Mouse (Mus musculus) liver, embryonic 14.5 days (tissue): ENCODE measurements around the gene Rpl36a. TPM values are rescaled to one million over a fixed set of nuclear protein-coding genes. Genes with fewer than 3 reads are reported as not detected.
"Not testable (repeated sequence)": the region's sequence is repeated elsewhere in the genome, so short reads cannot be mapped to it uniquely, and the experiment has no call there.

Experiments used
- ATAC-seq: fragments of 200-750 bp; cut with Nextera tagmentation; 2 replicates; pipeline ENCODE4 v1.8.0; 2017; ENCODE audit warnings: moderate number of reproducible peaks, mild to moderate bottlenecking, moderate library complexity; ENCODE audit not compliant: insufficient read depth
- DNase-seq, 3 experiments: peaks; one replicate each; pipeline ENCODE4 v3.0.0-alpha.2; 2012 to 2013; ENCODE audit warnings: low read depth in 3 of 3, low spot score in 3 of 3
- H3K27ac ChIP-seq: fragments of 300-500 bp; sonication (generic); 2 replicates; pipeline ENCODE4 v1.5.1; 2014; ENCODE audit warnings: moderate library complexity, mild to moderate bottlenecking, control low read depth, inconsistent platforms
- H3K27me3 ChIP-seq: fragments of 300-500 bp; sonication (generic); 2 replicates; pipeline ENCODE4 v1.6.1; 2014; ENCODE audit warnings: mild to moderate bottlenecking, low read length, moderate library complexity; ENCODE audit not compliant: control insufficient read depth, insufficient read depth
- H3K36me3 ChIP-seq: fragments of 300-500 bp; sonication (generic); replicated peaks from 2 replicates; pipeline ENCODE4 v1.6.1; 2014; ENCODE audit warnings: low read depth; ENCODE audit not compliant: control insufficient read depth, insufficient read depth
- H3K4me1 ChIP-seq, 2 experiments: fragments of 200-500 bp in 1 of 2; fragments of 300-500 bp in 1 of 2; sonication (generic) in 1 of 2; replicated peaks; 2 replicates each; pipeline ENCODE4 v1.6.1; 2012 to 2014; ENCODE audit warnings: antibody characterized with exemption in 1 of 2, inconsistent platforms in 1 of 2, low read length in 1 of 2; ENCODE audit not compliant: control insufficient read depth in 2 of 2, insufficient read depth in 2 of 2
- H3K4me2 ChIP-seq: fragments of 300-500 bp; sonication (generic); 2 replicates; pipeline ENCODE4 v1.6.1; 2014; ENCODE audit warnings: low read depth, mild to moderate bottlenecking, control low read depth, moderate library complexity
- H3K4me3 ChIP-seq, 2 experiments: fragments of 200-500 bp in 1 of 2; fragments of 300-500 bp in 1 of 2; sonication (generic) in 1 of 2; 2 replicates each; pipeline ENCODE4 v1.5.1; 2012 to 2014; ENCODE audit warnings: low read depth in 2 of 2, low read length in 2 of 2, mild to moderate bottlenecking in 2 of 2, control low read depth in 1 of 2, inconsistent platforms in 1 of 2, moderate library complexity in 1 of 2; ENCODE audit not compliant: insufficient read depth in 1 of 2
- H3K9ac ChIP-seq: fragments of 300-500 bp; sonication (generic); replicated peaks from 2 replicates; pipeline ENCODE4 v1.6.1; 2014; ENCODE audit warnings: mild to moderate bottlenecking, control low read depth, moderate library complexity
- H3K9me3 ChIP-seq: fragments of 300-500 bp; sonication (generic); 2 replicates; pipeline ENCODE4 v1.6.1; 2016; ENCODE audit warnings: low read length, mixed read lengths; ENCODE audit not compliant: control insufficient read depth
- CTCF ChIP-seq: IDR thresholded peaks from 2 replicates; pipeline ENCODE4 v1.5.1; 2016; ENCODE audit warnings: antibody characterized with exemption, low read depth, control low read depth
- EP300 ChIP-seq: IDR thresholded peaks from 2 replicates; pipeline ENCODE4 v1.6.1; 2016; ENCODE audit warnings: antibody characterized with exemption, low read depth
- WGBS: fragments of 180-500 bp; shearing (Covaris S2); extraction: QIAGEN DNeasy Blood & Tissue Kit; methylation state at CpG from one replicate; pipeline ENCODE4 v1.1.7; 2014; ENCODE audit not compliant: insufficient replicate concordance; 5-methylcytosine and 5-hydroxymethylcytosine counted together
- polyA plus RNA-seq, 2 experiments: library from polyadenylated mRNA; depleted of rRNA in 1 of 2; stranded (reverse) in 1 of 2; unstranded in 1 of 2; fragments of >200 nt; fragmentation: Nextera tagmentation in 1 of 2; extraction: Ambion mirVana in 1 of 2; gene quantifications; 2 replicates each; pipeline versions ENCODE4 v1.2.1 to v1.2.3; 2012 to 2014

Gene Rpl36a
- polyA plus RNA-seq (2012; rRNA removed) = 600 and 1,190 TPM in 2 replicates
- polyA plus RNA-seq (2014; fragmentation: Nextera tagmentation; extraction: Ambion mirVana) = 428 and 436 TPM in 2 replicates

DNA sequence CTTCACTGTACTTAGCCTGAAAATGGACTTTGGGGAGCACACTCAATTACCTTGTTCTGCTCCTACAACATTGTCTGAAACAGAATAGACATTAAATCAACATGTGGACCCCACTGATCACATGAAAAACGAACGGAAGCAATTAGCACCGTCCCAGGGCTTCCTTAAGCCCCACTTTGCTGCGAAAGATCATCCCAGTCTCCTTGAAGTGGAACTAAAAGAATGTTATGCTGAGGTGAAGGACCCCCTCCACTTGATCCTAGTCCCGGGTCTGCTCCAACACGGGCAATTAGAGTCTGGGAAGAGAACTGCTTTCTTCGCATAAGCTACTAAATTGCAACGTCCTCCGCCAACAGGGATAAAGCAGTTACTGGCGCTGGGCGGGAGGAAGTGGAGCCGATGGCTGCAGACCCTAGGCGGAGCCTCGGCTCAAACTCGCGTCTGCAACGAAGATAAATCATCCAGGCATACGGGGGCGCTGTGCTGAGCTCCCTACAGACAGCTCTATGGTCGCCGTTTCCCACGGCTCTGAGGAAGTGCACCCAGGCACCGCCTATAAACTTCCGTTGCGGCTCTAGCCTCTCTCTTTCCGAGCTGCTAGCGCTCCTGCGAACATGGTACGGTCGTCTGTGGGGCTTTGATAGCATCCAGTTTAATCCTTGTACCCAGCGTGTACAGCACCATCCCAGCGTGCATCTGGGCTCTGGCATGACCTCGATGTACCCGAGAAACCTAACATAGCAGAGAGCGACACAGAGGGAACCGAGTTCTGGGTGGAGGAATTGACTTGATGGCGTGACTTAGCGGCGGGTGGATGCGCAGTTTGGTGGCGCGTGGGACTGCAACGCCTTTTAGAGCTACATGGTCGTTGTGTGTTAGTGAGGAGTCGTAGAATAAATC, at the start of gene Rpl36a:
Rpl36a (plus strand) TSS at position 552 of the 900 bp plus-strand sequence.
- Histone ChIP-seq H3K9me3 (no peaks in the 10 kb centered on the region), H3K4me1 (peaks cover 3 to 12% of the 10 kb centered on the region in 2 experiments; a peak in 3 of 4 replicates), H3K9ac (peak within 1 kb of the TSS; percentile 79), H3K27me3 (no peaks in the 10 kb centered on the region), H3K4me2 (peak within 1 kb of the TSS; percentile 72), H3K4me3 (peak within 1 kb of the TSS; percentile 65 to 92), H3K36me3 (peaks cover 9% of the 10 kb centered on the region), H3K27ac (peak within 1 kb of the TSS; percentile 66)
- DNase-seq (peak; percentile 78 to 84 (median 83)), ATAC-seq (peak; percentile 90)
- WGBS = 14% methylated on average over 45 of the region's 45 CpGs
- TF ChIP-seq CTCF = peak; percentile 84
- TF ChIP-seq EP300 = peak; percentile 35; the same call in 1 of the 2 replicates

DNA sequence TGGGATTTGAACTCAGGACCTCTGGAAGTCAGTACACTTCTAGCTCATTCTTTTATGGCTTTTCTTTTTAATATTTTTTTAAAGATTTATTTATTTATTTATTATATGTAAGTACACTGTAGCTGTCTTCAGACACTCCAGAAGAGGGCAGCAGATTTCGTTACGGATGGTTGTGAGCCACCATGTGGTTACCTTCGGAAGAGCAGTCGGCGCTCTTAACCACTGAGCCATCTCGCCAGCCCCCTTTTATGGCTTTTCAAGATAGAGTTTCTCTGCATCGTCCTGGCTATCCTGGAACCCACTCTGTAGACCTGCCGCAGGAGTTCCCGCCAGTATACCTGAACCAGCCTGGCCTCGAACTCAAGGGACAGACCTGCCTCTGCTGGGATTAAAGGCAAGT, 45.7 kb upstream of the Rpl36a start:
- peak; percentile 74 for TF ChIP-seq CTCF
- peak overlapping the region; percentile 74 for H3K4me2 ChIP-seq
- H3K27ac ChIP-seq = not testable (repeated sequence)

DNA sequence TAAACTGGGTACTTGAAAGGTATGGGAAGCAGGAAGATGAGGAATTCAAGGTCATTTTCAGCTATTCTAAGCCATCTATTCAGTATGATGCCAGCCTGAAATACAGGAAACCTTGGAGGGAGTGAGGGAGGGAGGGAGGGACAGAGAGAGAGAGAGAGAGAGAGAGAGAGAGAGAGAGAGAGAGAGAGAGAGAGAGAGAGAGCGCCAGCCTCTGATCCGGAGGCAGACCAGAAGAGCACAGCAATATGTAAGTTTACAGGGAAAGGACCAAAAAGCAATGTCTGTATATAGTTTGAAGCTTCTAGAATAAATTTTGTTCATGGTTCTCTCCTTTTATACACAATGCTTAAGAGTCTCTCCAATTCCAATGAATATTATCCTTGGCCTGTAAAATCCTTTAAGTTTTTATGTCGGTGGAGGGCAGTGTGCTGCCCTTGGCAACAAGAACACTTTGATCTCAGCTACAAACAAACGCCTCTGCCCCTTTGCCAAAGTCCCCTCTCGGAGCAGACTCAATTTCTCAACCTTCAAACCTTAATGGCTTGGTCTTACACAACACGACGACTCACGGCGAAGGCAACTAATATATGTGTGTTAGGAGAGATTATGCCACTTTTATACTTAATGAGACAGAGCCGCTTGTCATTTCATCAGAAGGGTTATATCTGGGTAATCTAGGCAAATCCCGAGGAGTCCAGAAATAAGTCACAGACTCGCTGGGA, 44.9 kb upstream of the Rpl36a start:
- peak overlapping the region; percentile 74 for H3K4me2 ChIP-seq
- 20% methylated on average over 12 of the region's 12 CpGs for WGBS
- H3K9me3 ChIP-seq = no peaks in the 10 kb centered on the region
- peaks cover 0 to 3% of the 10 kb centered on the region in 2 experiments; a peak in 3 of 4 replicates for H3K4me1 ChIP-seq
- peak in 1 of 3 experiments; percentile 22 for DNase-seq
- no peak for TF ChIP-seq EP300
- TF ChIP-seq CTCF = no peak
- ATAC-seq = no peak
- no peaks in the 10 kb centered on the region for H3K36me3 ChIP-seq
- H3K27me3 ChIP-seq = no peaks in the 10 kb centered on the region
- peak overlapping the region; percentile 29; the same call in 1 of the 2 replicates for H3K27ac ChIP-seq
- peak overlapping the region; percentile 69 to 95 for H3K4me3 ChIP-seq
- peak overlapping the region; percentile 71 for H3K9ac ChIP-seq

More for the DNA sequence above, 45.7 kb upstream of the Rpl36a start:
- DNase-seq (peak in 2 of 3 experiments; percentile 31 to 32), ATAC-seq (peak; percentile 34)
- Histone ChIP-seq H3K9ac (peak overlapping the region; percentile 71), H3K4me3 (peak overlapping the region; percentile 69 to 95)
- H3K27me3 ChIP-seq, H3K36me3 ChIP-seq, H3K4me1 ChIP-seq, H3K9me3 ChIP-seq: not testable (repeated sequence)
- WGBS = 15% methylated on average over 10 of the region's 10 CpGs

DNA sequence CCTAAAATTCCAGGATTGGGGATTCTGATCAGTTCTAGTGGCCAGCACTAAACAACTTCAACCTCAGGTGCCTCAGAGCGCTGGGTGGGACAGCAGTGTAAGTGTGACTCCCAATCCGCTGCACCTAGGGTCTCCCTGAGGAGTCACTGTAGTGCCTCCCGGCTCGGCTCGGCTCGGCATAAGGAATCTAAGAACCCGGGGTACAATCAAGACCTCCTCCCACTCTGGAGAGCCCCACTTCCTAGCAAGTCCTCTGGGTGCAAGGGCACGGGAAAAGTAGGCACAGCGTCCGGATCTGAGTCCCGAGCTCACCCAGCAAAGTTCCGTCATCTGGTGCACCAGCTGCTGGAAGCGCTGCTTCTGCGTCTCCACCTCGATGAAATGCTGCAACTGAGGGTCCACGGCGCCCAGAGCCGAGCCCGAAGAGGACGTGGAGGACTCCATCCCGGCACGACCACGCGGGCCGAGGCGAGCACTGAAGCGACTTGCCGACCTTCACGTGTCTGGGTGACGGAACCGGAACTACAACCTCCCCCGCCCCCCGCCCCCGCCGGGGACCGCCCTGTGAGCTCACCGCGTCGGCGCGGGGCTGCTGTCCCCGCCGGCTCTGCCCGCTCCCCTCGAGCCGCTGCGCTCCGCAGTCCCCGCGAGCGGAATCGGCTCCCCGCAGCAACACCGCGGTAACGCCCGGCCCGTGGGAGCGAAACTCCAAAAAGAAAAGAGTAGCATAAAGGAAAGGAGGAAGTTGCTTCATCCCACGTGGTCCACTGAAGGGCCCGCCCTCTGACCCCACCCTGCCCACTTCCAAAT, 44.1 kb upstream of the Rpl36a start, which contains the start of gene Timm8a1:
Timm8a1 (minus strand) TSS at position 721 of the 810 bp plus-strand sequence.
- 10% methylated on average over 43 of the region's 61 CpGs for WGBS

More for the DNA sequence above, 44.1 kb upstream of the Rpl36a start, which contains the start of gene Timm8a1:
- TF ChIP-seq EP300 (no peak), CTCF (no peak)
- Histone ChIP-seq H3K4me2 (peak within 1 kb of the TSS; percentile 74), H3K9me3 (no peaks in the 10 kb centered on the region), H3K9ac (peak within 1 kb of the TSS; percentile 73), H3K36me3 (no peaks in the 10 kb centered on the region), H3K27ac (peak within 1 kb of the TSS; percentile 65), H3K27me3 (no peaks in the 10 kb centered on the region), H3K4me3 (peak within 1 kb of the TSS; percentile 69 to 95), H3K4me1 (peaks cover 0 to 3% of the 10 kb centered on the region in 2 experiments; a peak in 3 of 4 replicates)
- ATAC-seq (peak; percentile 90), DNase-seq (peak; percentile 36 to 50 (median 45))
